Mouse (Mus musculus) liver, embryonic 11.5 days (tissue): ENCODE results near the gene Mcoln1. TPM values are rescaled to one million over a fixed set of nuclear protein-coding genes. Genes with fewer than 3 reads are reported as not detected.

Source experiments
- ATAC-seq: fragments of 200-750 bp; cut with Nextera tagmentation; replicated peaks from 2 replicates; pipeline ENCODE4 v1.8.0; 2017; ENCODE audit warnings: moderate number of reproducible peaks, mild to moderate bottlenecking, moderate TSS enrichment, moderate library complexity; ENCODE audit not compliant: low FRiP score
- DNase-seq: peaks from one replicate; pipeline ENCODE4 v3.0.0-alpha.2; 2017; ENCODE audit warnings: low spot score
- H3K27ac ChIP-seq: fragments of 300-500 bp; sonication (generic); 2 replicates; pipeline ENCODE4 v1.5.1; 2014; ENCODE audit warnings: mild to moderate bottlenecking, low read depth, low read length, control low read depth
- H3K27me3 ChIP-seq: fragments of 300-500 bp; sonication (generic); replicated peaks from 2 replicates; pipeline ENCODE4 v1.6.1; 2014; ENCODE audit warnings: low read length, mixed read lengths; ENCODE audit not compliant: control insufficient read depth, insufficient read depth
- H3K36me3 ChIP-seq: fragments of 300-500 bp; sonication (generic); 2 replicates; pipeline ENCODE4 v1.6.1; 2014; ENCODE audit warnings: mild to moderate bottlenecking, low read length, moderate library complexity, mixed read lengths; ENCODE audit not compliant: control insufficient read depth, insufficient read depth
- H3K4me1 ChIP-seq: fragments of 300-500 bp; sonication (generic); replicated peaks from 2 replicates; pipeline ENCODE4 v1.6.1; 2014; ENCODE audit warnings: low read length, mixed read lengths; ENCODE audit not compliant: control insufficient read depth, insufficient read depth
- H3K4me2 ChIP-seq: fragments of 300-500 bp; sonication (generic); 2 replicates; pipeline ENCODE4 v1.6.1; 2014; ENCODE audit warnings: mild to moderate bottlenecking, control low read depth, moderate library complexity
- H3K4me3 ChIP-seq: fragments of 300-500 bp; sonication (generic); 2 replicates; pipeline ENCODE4 v1.5.1; 2014; ENCODE audit warnings: low read depth, low read length, control low read depth
- H3K9ac ChIP-seq: fragments of 300-500 bp; sonication (generic); 2 replicates; pipeline ENCODE4 v1.6.1; 2014; ENCODE audit warnings: low read depth, low read length, control low read depth
- H3K9me3 ChIP-seq: fragments of 300-500 bp; sonication (generic); 2 replicates; pipeline ENCODE4 v1.6.1; 2016; ENCODE audit warnings: low read length, inconsistent platforms, mixed read lengths; ENCODE audit not compliant: control insufficient read depth
- WGBS: fragments of 180-500 bp; shearing (Covaris S2); extraction: QIAGEN DNeasy Blood & Tissue Kit; methylation state at CpG from one replicate; pipeline ENCODE4 v1.1.7; 2014; 5-methylcytosine and 5-hydroxymethylcytosine counted together
- polyA plus RNA-seq: library from polyadenylated mRNA; unstranded; fragments of >200 nt; fragmentation: Nextera tagmentation; extraction: Ambion mirVana; gene quantifications from 2 replicates; pipeline ENCODE4 v1.2.1, GENCODE M21; 2014

The Mcoln1 gene
- polyA plus RNA-seq, 1 experiment from 2014 or later = 39.8 TPM

DNA sequence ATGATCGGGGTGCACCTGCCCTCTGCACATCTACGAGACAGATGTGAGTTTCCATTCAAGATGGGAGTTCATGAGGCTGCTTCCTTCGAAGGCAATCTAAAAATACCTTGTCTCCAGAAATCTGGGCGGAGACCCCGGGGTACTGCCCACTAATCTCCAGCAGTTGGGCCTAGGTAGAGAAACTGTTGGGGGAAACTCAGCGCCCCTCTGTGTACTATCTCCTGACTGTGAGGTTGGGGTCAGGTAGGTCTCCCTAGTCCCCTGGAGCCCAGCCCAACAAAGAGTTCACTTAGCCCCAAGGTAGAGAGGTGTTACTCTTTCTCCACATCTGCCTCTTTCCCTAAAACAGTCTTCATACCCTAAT is 6.4 kb upstream of the Mcoln1 start:
- ATAC-seq (no peak), DNase-seq (no peak)
- peaks cover 13% of the 10 kb centered on the region for H3K36me3 ChIP-seq
- H3K4me1 ChIP-seq = peaks cover 13% of the 10 kb centered on the region
- peak overlapping the region; percentile 95 for H3K9ac ChIP-seq
- peak overlapping the region; percentile 88 for H3K4me2 ChIP-seq
- peak overlapping the region; percentile 86 for H3K4me3 ChIP-seq
- H3K27me3 ChIP-seq = no peaks in the 10 kb centered on the region
- WGBS = 28% methylated on average over 6 of the region's 6 CpGs
- H3K27ac ChIP-seq = no peak overlapping the region
- H3K9me3 ChIP-seq = peaks cover 2% of the 10 kb centered on the region; the same call in 1 of the 2 replicates

DNA sequence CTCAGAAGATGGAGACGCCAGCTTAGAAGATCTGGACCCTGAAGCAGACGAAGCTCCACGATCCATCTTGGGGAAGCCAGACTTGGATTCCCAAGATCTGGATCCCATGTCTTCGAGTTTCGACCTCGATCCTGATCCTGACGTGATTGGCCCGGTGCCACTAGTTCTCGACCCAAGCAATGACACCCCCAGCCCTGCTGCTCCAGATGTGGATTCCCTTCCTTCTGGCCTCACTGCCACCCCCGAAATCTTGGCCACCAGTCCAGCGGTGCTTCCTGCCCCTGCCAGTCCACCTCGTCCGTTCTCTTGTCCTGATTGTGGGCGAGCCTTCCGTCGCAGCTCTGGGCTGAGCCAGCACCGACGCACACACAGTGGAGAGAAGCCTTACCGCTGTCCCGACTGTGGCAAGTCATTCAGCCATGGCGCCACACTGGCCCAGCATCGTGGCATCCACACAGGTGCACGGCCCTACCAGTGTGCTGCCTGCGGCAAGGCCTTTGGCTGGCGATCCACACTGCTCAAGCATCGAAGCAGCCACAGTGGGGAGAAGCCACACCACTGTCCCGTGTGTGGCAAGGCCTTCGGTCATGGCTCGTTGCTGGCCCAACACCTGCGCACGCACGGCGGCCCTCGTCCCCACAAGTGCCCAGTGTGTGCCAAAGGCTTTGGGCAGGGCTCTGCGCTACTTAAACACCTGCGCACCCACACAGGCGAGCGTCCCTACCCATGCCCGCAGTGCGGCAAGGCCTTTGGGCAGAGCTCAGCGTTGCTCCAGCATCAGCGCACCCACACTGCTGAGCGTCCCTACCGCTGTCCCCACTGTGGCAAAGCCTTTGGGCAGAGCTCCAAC is 4.5 kb upstream of the Mcoln1 start:
- peaks cover 2% of the 10 kb centered on the region; the same call in 1 of the 2 replicates for H3K9me3 ChIP-seq

DNA sequence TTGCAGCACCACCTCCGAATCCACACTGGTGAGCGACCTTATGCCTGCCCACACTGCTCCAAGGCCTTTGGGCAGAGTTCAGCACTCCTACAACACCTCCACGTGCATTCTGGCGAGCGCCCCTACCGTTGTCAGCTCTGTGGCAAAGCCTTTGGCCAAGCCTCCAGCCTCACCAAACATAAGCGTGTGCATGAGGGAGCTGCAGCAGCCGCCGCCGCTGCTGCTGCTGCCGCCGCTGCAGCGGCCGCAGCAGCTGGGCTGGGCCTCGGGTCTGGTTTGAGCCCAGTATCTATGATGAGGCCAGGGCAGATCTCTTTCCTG is 3.9 kb upstream of the Mcoln1 start:
- 87% methylated on average over 15 of the region's 15 CpGs for WGBS

More for the DNA sequence above, 4.5 kb upstream of the Mcoln1 start:
- H3K27ac ChIP-seq = no peak overlapping the region
- H3K4me2 ChIP-seq = no peak overlapping the region
- H3K4me1 ChIP-seq = peaks cover 13% of the 10 kb centered on the region
- peaks cover 13% of the 10 kb centered on the region for H3K36me3 ChIP-seq
- H3K4me3 ChIP-seq = no peak overlapping the region
- WGBS = 93% methylated on average over 44 of the region's 44 CpGs
- H3K27me3 ChIP-seq = no peaks in the 10 kb centered on the region
- no peak for DNase-seq
- ATAC-seq = no peak
- H3K9ac ChIP-seq = no peak overlapping the region

DNA sequence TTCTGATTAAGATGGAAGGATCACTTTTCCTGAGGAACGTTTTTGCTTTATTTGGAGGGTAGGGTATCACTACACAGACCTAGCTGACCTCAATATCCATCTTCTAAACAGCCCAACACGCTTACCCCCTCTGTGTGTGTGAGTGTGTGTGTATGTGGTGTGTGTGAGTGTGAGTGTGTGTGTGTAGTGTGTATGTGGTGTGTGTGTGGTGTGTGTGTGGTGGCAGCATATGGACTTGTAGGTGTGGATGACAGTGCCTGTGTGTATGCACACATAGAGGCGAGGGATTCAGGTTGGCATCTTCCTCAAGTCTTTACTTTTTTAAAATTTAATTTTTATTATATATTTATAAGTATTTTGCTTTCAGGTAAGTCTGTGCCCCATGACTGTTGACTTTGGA is 1.7 kb upstream of the Mcoln1 start:
- Histone ChIP-seq H3K27ac (no peak overlapping the region), H3K36me3 (peaks cover 13% of the 10 kb centered on the region), H3K4me1 (peaks cover 15% of the 10 kb centered on the region), H3K4me3 (no peak overlapping the region), H3K9me3 (peaks cover 2% of the 10 kb centered on the region; the same call in 1 of the 2 replicates), H3K4me2 (no peak overlapping the region), H3K27me3 (no peaks in the 10 kb centered on the region), H3K9ac (no peak overlapping the region)
- 91% methylated on average over 3 of the region's 3 CpGs for WGBS
- ATAC-seq (no peak), DNase-seq (no peak)

More for the DNA sequence above, 3.9 kb upstream of the Mcoln1 start:
- Histone ChIP-seq H3K4me3 (no peak overlapping the region), H3K36me3 (peaks cover 13% of the 10 kb centered on the region), H3K27ac (no peak overlapping the region), H3K4me1 (peaks cover 16% of the 10 kb centered on the region), H3K4me2 (no peak overlapping the region), H3K27me3 (no peaks in the 10 kb centered on the region), H3K9ac (no peak overlapping the region), H3K9me3 (peaks cover 2% of the 10 kb centered on the region; the same call in 1 of the 2 replicates)
- DNase-seq (no peak), ATAC-seq (no peak)

DNA sequence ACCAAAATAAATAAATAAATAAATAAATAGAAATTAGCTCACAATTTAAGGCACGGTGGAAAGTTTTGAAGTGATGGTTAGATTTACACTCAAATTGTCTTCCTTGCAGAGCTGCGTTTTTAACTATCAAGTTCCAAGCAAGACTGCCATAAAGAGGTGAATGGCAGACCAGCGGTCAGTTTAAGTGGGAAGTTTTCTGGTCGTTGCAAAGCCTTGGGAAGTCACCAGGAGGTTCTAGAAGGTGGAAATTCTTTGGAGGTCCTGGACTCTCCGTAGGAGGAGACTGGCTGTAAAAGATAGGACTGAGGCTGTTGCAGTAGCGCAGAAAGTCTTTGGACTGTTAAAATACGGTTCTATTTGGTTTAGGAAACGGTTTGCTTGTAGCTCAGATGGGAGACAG is 506 bp upstream of the Mcoln1 start:
- 5% methylated on average over 8 of the region's 8 CpGs for WGBS
- Histone ChIP-seq H3K27ac (peak overlapping the region; percentile 95), H3K9ac (peak overlapping the region; percentile 85), H3K4me2 (peak overlapping the region; percentile 93), H3K27me3 (no peaks in the 10 kb centered on the region), H3K9me3 (peaks cover 2% of the 10 kb centered on the region; the same call in 1 of the 2 replicates), H3K36me3 (peaks cover 13% of the 10 kb centered on the region), H3K4me3 (peak overlapping the region; percentile 73), H3K4me1 (peaks cover 4% of the 10 kb centered on the region)
- DNase-seq (no peak), ATAC-seq (no peak; the same call in 1 of the 2 replicates)

DNA sequence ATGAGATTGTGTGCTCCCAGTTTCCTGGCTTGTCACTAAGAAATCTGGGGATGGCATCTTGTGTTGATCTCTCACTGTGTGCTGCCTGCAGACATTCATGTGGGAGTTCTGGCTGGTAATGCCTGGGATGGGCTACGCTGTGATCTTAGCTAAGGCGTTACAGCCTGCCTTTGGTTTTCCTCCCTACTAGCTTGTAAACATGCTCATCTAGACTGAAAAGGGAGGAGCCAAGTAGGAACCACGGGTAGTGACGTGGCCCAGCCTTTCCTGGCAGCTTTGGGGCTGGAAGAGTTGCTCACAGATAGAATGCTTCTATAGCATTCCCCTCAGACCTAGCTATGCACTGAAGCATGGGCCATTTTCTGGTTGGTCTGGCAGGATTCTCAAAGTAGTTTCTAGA is 2.0 kb downstream of the Mcoln1 start:
- no peak overlapping the region for H3K4me2 ChIP-seq
- no peaks in the 10 kb centered on the region for H3K27me3 ChIP-seq
- no peak overlapping the region for H3K9ac ChIP-seq
- 67% methylated on average over 4 of the region's 4 CpGs for WGBS
- no peak overlapping the region for H3K4me3 ChIP-seq
- H3K27ac ChIP-seq = no peak overlapping the region
- H3K4me1 ChIP-seq = peaks cover 3% of the 10 kb centered on the region
- ATAC-seq = no peak
- peaks cover 7% of the 10 kb centered on the region for H3K36me3 ChIP-seq
- no peaks in the 10 kb centered on the region for H3K9me3 ChIP-seq
- DNase-seq = no peak

DNA sequence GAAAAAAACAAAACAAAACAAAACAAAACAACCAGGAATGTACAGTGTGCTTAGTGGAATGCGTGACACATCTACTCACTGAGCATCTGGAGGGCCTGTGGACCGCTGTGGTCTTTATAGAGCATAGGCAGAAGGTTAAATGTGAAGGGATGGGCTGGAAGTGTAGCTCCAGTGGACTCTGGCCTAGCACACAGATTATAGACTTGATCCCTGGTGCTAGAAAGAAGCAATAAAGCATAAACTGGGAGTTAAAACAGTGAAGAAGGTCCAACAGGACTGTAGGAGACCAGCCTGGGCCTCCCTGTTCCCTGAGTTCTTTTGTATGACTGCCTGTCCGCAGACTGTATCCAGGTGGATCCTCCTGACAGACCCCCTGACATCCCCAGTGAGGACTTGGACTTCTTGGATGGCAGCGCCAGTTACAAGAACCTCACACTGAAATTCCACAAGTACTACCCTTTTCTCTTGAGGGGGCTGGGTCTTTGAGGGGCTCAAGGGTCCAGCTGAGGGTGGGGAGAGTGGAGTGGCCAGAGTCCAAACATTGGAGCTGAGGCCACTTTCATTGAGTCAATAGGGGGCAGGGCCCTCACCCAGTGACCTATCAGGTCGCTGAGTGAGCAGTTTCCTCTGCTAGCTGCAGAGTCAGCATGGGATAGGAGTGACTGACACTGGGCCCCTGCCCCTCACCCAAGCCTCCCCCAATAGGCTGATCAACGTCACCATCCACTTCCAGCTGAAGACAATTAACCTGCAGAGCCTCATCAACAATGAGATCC is 7.9 kb downstream of the Mcoln1 start:
- ATAC-seq (peak; percentile 50), DNase-seq (no peak)
- H3K27me3 ChIP-seq = no peaks in the 10 kb centered on the region
- H3K9ac ChIP-seq = no peak overlapping the region
- H3K4me2 ChIP-seq = no peak overlapping the region
- 75% methylated on average over 6 of the region's 6 CpGs for WGBS
- no peaks in the 10 kb centered on the region for H3K4me1 ChIP-seq
- peaks cover 18% of the 10 kb centered on the region for H3K36me3 ChIP-seq
- no peak overlapping the region for H3K27ac ChIP-seq
- no peaks in the 10 kb centered on the region for H3K9me3 ChIP-seq
- H3K4me3 ChIP-seq = no peak overlapping the region

DNA sequence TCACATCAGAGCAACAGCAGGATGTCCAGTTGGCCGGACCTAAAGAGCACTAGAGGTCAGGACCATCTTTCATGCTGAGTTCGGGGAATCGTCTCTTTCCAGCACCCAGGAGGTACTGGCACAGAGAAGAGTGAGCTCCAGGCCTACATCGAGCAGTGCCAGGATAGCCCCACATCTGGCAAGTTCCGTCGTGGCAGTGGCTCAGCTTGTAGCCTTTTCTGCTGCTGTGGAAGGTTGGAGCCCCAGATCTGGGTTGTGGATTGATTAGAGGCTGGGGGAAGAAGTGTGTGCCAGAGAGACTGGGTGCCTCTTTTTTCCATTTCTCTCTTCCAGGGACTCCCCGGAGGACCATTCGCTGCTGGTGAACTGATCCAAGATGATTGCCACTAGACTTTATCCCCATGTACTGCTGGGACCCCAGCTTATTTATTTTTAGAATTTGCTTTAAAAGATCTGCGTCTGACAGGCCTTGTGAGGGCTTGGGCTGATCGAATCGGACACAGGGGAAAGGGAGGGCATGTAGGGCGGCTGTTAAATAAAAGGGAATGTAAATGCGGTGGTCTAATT is 14.5 kb downstream of the Mcoln1 start:
- DNase-seq (no peak), ATAC-seq (no peak)
- Histone ChIP-seq H3K4me2 (peak overlapping the region; percentile 99), H3K36me3 (peaks cover 12% of the 10 kb centered on the region; the same call in 1 of the 2 replicates), H3K4me1 (peaks cover 9% of the 10 kb centered on the region), H3K9me3 (no peaks in the 10 kb centered on the region), H3K27me3 (no peaks in the 10 kb centered on the region), H3K9ac (peak overlapping the region; percentile 73), H3K27ac (peak overlapping the region; percentile 67), H3K4me3 (peak overlapping the region; percentile 82)
- WGBS = 39% methylated on average over 13 of the region's 13 CpGs
